Mouse (Mus musculus) megakaryocyte-erythroid progenitor cell, adult 5-6 weeks (primary cell): ENCODE data around the gene Nccrp1. TPM values are rescaled to one million over a fixed set of nuclear protein-coding genes. Genes with fewer than 3 reads are reported as not detected.

Source experiments
- ATAC-seq: replicated peaks from 2 replicates; pipeline ENCODE4 v1.8.0; 2016; ENCODE audit warnings: mild to moderate bottlenecking, inconsistent platforms; ENCODE audit not compliant: severe bottlenecking, poor library complexity, low FRiP score, low TSS enrichment
- total RNA-seq, 2 experiments: library from RNA; stranded (forward) in 1 of 2; stranded (reverse) in 1 of 2; fragments of 200-1000, 215-1000 nt in 1 of 2; fragments of >200 nt in 1 of 2; fragmentation: Nextera tagmentation in 1 of 2; gene quantifications; 2 replicates each; pipeline ENCODE4 v1.2.3; 2014 to 2017

Nccrp1 gene
- total RNA-seq (2014; fragmentation: Nextera tagmentation) (2.1 TPM in 1 of 2 replicates, not detected in the other), total RNA-seq (2017) (not detected in 2 replicates)

DNA sequence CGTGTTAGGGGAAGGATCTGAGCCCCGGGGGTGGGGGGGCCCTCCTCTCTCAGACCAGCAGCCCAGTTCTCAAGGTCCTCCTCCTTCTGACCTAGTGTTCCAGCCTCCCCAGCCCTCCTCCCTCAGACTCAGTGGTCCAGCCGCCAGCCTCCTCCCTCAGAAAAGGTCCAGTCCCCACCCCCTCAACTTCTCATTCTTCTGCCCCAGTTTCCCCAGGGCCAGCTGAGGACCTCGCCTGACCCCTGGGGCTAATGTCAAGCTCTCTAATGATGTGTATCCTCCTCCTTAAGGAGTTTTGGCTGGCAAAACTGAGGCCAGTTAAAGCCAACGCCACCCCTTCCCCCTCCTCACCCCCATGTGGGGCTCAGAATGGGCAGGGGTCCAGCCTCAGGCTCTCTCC lies at the start of gene Nccrp1:
TSS of gene Nccrp1 (minus strand) at position 101 of the 400 bp plus-strand sequence.
- ATAC-seq: no peak

DNA sequence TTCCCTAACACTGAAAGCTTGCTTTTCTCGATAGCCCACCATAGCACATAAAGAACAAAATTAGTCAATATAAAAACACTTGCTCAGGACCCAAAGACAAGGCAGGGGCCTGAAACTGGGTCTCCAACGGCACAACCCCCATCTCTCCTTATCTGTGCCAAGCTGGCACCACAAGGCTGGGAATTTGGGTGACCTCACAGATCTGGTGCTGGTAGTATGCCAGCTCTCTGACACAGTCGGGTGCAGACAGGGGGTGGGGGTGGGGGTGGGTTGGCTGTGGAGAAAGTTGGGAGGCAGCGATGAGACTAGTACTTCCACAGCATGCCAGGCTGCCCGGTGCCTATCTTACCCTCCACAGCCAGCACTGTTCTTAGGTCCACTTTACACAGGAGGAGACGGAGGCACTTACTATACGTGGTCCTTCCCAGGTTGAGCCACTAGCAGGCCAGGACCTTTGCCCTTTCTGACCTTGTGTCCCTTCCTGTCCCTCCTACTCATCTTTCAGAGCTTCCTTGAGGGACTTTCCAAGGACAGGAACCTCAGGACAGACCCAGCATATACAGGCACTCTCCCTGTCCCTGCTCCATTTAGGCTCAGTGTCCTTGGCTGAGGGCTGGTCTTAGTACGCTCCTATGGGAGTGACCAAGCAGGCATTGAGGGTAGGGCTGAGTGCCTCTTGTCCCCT lies 48.8 kb upstream of the Nccrp1 start:
- ATAC-seq: no peak

GRCm38 (mm10) chr7:28593206-28594111 lies 46.4 kb upstream of the Nccrp1 start:
- ATAC-seq: no peak

DNA sequence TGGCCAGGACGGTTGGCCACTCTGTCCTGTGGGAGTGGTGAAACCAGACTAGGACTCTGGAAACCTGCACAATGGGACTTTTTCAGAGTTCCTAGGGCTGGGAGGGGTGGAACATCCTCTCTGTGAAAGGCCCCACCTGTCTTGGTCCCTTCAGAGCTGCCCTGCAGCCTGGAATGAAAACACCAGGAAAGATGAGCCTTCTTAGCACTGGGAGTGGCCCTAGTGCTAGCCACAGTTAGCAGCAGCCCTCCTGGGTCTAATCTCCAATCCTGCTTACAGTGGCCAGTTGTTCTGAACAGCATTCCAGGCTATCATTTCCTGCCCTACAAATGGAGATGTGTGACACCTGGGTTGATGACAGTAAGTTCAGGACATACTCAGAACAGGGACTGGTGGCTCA lies 44.8 kb upstream of the Nccrp1 start:
- no peak for ATAC-seq

- no peak for ATAC-seq
These were observed 40.6 kb upstream of the Nccrp1 start for GRCm38 (mm10) chr7:28587644-28588043.

DNA sequence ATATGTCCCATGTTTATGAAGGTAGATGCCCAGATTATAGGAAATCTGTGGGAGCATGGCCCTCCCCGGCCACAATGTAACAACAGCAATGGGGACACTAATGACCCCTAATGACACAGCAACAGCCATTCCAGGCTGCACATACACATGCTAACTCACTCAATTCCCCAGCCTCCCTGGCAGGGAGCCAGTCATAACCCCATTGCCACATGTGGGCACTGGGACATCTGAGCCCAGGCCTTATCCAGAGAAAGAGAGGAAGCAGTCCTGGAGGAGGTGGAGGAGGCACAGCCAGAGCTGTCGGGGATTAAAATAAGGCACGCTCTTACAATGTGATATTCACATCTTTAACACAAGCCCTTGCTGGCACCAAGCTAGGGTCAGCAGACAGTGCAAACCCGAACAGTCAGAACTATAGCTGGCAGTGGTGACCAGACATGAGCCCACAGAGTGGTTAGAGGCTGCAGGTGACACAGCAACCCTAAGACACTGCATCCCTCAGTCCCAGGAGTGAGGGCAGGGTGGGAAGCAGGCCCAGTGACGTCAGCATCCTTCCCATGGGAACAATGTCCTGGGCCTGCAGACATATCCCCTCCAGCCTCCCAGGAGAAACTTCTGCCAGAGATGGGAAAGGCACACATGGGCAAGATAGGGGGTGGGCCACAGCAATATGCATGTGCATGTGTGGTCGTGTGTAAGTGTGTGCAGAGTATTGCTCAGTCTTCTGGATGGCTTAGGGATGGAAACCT lies 39.8 kb upstream of the Nccrp1 start:
- no peak for ATAC-seq

GRCm38 (mm10) chr7:28585001-28585400 lies 37.9 kb upstream of the Nccrp1 start:
- ATAC-seq: no peak

DNA sequence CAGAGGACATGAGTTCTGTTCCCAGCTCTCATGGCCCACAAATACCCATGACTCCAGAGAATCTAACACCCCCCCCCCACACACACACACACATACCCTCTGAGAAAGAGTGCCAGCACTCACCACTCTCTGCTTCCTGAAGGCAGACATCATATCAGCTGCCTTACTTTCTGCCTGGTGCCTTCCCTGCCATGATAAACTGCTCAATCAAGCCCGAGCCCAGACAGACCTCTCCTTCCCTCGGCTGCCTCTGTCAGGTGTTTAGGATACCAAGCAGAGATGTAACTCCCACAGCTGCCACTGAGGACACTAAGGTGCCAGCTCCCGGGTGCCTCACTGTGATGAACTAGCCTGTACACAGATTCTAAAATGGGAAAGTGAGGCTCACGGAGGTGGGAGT lies 37.4 kb upstream of the Nccrp1 start:
- ATAC-seq: peak; percentile 69

- ATAC-seq: no peak
These were observed 36.7 kb upstream of the Nccrp1 start for GRCm38 (mm10) chr7:28583570-28584344.

DNA sequence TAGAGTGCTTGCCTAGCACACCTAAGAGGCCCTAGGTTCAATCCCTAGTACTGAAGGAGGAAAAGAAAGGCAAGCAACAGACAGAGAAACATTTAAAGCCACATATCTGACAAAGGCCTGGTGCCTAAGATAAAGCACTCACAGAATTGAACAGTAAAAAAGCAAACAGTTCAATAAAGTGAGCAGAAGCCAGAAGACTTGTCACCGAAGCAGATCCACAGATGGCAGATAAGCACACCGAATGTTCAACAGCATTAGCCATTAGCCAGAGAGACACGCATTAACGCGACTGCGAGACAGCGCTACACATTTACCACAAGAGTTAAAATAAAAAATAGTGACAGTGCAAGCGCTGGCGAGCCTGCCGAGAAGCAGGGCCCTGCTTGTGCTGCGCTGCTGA lies 35.8 kb upstream of the Nccrp1 start:
- peak; percentile 31 for ATAC-seq

DNA sequence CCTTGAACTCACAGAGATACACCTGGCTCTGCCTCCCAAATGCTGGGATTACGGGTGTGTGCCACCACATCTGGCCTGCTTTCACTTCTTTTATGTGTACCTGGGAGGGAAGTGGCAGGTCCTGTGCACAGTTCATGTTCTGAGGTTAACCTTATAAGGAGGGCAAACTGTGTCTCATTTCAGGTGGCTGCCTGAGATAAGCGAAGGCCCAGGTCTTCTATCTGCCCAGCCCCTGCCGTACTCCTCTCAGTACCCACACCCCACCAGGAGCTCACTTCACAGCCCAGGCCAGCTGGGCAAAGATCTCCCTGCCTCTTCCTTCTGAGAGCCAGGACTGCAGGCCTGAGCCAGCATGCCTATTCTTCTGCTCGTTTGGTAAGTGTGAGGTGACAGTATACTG lies 34.7 kb upstream of the Nccrp1 start:
- peak; percentile 69 for ATAC-seq

DNA sequence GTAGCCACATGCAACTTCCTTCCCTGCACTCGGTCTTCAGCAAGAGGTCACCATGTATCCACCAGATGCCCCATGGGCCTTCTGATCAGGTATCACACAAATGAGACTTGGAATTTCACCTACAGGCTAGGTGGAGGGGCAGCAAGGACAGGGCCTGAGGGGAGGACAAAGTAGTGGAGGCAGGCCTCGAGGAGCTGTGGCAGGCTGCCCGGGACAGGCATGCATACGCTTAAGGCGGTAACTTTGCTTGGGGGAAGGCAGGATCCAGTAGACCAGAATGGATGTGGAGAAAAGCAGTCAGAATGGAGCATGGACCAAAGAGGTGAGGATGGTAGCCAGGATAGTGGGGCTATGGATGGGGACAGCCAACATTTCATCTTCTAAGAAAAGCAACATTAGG lies 32.8 kb upstream of the Nccrp1 start:
- no peak for ATAC-seq

DNA sequence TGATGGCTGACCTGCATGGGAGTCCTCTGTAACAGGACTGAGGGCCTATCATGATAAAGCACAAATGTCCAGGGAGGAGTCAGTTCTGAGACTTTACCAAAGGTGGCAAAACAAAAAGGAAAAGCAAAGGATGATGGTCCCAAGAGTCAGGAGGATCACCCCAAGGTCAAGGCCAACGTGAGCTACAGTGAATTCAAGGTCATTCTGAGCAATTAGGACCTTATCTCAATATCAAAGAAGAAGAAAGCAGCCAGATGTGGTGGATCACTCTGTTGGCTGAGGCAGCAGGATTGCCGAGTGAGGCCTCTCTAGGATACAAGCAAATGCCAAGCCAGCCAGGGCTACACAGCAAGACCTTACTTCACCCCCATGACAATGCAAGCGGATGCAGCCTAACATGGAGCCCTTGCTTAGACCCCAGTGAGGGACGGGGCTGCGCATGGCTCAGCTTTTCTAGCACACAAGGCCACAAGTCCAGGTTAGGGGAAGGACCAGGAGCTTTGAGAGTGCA lies 31.5 kb upstream of the Nccrp1 start:
- ATAC-seq: no peak

GRCm38 (mm10) chr7:28577826-28578542 lies 30.9 kb upstream of the Nccrp1 start:
- ATAC-seq: no peak

DNA sequence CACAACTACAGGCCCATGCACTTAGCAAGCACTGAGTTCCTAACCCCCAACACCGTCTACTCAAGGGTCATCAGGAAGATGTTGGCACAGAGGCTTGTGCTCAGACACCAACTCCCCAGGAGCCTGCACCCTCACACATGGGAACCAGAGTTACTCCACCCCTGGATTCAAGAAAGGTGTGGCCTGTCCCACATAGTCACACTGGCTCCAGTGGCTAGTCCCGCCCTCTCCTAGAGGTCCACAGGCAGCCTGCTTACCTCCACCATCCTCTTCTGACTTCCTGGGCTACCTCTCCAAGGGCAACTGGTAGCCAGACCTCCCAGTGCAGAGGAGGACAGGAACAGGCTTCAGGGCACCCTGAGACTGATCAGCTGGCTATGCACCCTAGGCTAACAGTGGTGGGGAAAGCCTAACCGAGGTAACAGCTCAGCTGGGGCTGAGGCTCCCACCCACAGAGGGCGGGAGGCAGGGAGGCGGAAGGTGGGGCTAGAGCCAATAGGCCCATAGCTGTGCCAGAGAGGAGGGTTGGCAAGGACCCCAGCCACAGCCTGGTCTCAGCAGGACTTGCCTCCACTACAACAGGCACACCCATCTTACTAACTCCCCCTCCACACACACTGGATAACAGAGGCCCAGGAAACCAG lies 29.3 kb upstream of the Nccrp1 start:
- ATAC-seq: peak; percentile 73

GRCm38 (mm10) chr7:28575597-28575996 lies 28.5 kb upstream of the Nccrp1 start:
- ATAC-seq: peak; percentile 62

DNA sequence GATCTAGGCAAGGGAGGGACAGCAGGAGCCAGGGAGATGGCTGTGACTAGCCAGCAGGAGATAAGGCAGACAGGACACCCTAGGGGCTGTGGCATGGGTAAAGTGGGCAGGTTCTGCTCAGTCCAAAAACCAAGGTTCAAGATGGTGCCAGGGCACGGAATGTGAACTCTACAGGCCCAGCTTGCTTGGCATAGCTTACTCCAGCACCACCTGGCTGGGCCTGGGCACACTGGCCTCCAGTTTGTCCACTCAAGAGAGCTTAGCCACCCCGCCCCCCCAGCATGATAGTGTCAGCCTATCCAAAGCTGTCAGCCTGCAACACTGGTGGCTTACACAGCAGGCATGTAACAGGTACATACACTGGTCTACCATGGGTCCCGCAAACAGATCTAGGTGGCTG lies 26.2 kb upstream of the Nccrp1 start:
- ATAC-seq: no peak

DNA sequence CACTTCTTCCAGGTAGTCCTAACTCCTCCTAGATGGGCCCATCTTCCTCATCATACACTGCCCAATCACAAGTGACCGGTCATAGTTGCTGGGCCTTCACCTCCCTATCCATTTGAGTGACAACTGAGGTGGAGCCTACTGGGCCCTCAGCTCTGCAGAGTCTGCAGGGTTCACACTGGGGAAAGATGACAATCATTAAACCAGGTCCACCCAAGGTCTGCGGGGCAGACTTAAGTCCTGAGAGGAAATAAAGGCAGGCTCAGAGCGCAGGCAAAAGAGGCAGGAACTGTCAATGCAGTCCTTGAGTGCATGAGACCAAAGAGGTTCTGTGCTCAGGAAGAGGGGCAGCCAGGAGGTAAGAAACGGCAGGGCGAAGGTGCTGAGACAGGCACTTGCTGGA lies 25.6 kb upstream of the Nccrp1 start:
- no peak for ATAC-seq
